Mouse (Mus musculus): ENCODE results near the gene Gm3045. TPM values are rescaled to one million over a fixed set of nuclear protein-coding genes. Genes with fewer than 3 reads are reported as not detected.

Gm3045 gene
- polyA plus RNA-seq, 1 experiment from 2014 or later, result not detected

DNA sequence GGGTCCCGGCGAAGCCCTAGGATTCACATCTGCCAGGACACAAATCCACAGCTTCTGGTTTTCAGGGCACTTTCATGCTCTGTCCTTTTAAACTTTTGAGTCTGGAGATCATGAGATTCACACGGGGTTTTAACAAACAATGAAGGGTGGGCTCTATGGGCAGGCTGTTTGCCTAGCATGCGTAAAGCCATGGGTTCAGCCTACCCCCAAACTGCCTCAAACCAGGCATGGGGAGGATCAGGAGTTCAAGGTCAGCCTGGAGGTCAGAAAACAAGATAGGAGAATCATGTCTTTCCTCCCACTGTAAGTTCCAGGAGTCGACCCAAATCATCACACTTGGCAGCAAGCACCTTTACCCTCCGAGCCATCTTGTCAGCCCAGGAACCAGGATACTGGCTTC lies 6.9 kb upstream of the Gm3045 start:
- Histone ChIP-seq H3K4me1 (replicated peaks) (peaks cover 10% of the 10 kb centered on the region), H3K27me3 (ENCODE audit: insufficient read depth, poor library complexity, severe bottlenecking) (peaks cover 18% of the 10 kb centered on the region), H3K4me3 (no peak overlapping the region), H3K27ac (no peak overlapping the region), H3K9me3 (no peaks in the 10 kb centered on the region), H3K36me3 (no peaks in the 10 kb centered on the region)
- 76% methylated on average over 6 of the region's 6 CpGs for WGBS
- DNase-seq (ENCODE audit: low spot score), result no peak

GRCm38 (mm10) chr13:56422072-56422723 lies 4.2 kb upstream of the Gm3045 start:
- Histone ChIP-seq H3K27me3 (ENCODE audit: insufficient read depth, poor library complexity, severe bottlenecking) (peaks cover 31% of the 10 kb centered on the region), H3K36me3 (no peaks in the 10 kb centered on the region), H3K4me3 (no peak overlapping the region), H3K27ac (no peak overlapping the region), H3K4me1 (replicated peaks) (peaks cover 8% of the 10 kb centered on the region; the same call in 1 of the 2 replicates), H3K9me3 (no peaks in the 10 kb centered on the region)
- DNase-seq (ENCODE audit: low spot score), result peak; percentile 74
- 30% methylated on average over 16 of the region's 16 CpGs for WGBS

DNA sequence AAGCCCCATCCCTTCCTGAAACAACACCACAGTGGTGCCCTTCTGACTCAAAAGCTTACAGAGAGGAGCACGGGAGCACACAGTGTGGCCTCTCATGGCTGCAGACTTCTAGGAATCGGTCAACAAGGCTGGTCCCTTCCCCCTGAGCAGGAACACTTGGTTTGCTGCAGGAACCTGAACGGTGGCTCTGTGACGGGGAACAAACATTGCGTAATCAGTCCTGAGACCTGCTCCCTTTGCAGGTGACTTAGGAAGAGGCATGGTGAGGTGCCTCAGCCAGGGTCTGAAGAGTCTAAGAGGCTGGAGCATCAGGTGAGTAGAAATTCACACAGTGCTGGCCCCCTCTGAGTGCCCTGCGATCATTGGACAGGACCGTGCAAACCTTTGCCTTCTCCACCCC lies 463 bp upstream of the Gm3045 start:
- no peak overlapping the region for H3K27ac ChIP-seq
- no peak overlapping the region for H3K4me3 ChIP-seq
- no peak for DNase-seq (ENCODE audit: low spot score)
- peaks cover 56% of the 10 kb centered on the region for H3K27me3 ChIP-seq (ENCODE audit: insufficient read depth, poor library complexity, severe bottlenecking)
- WGBS, result 88% methylated on average over 7 of the region's 7 CpGs
- H3K36me3 ChIP-seq, result no peaks in the 10 kb centered on the region
- H3K4me1 ChIP-seq (replicated peaks), result peaks cover 5% of the 10 kb centered on the region; the same call in 1 of the 2 replicates
- no peaks in the 10 kb centered on the region for H3K9me3 ChIP-seq

DNA sequence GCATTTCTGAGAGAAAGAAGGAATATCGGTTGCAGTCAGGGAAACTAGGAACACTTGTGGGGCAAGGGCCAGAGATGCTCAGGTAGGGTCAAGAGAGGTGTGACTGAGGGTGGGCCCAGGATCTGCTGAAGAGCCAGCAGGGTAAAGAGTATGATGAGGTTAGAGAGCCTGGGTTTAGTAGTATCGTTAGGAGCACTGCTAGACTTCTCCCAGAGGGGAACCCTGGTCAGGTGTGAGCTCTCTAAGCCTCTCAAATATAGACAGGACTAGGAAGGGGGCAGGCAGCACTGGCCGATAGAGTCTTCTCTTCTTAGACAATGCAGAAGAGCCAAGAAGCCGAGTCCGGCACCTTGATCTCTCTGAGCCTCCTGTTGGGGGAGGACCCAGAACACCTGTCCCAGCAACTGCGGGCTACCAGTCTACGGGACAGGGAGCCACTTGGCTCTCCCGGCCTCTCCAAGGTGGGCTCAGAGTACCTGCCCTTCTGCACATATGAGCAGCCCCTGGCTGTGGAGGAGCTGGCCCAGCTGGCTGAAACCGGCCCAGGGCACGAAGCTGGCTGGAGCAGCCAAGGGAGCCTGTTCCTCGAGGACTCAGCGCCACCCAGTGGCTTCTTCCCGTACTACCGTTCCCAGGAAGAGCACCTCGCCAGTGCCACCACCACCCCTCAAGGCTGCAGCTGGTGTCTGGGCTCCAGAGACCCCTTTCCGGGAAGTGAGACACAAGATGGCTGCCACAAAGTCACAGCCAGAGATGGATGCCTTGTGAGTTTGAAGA lies 2.5 kb downstream of the Gm3045 start:
- peaks cover 25% of the 10 kb centered on the region for H3K4me1 ChIP-seq (replicated peaks)
- DNase-seq (ENCODE audit: low spot score), result peak; percentile 86
- 31% methylated on average over 16 of the region's 16 CpGs for WGBS
- peak overlapping the region; percentile 29; the same call in 1 of the 2 replicates for H3K27ac ChIP-seq
- H3K9me3 ChIP-seq, result no peaks in the 10 kb centered on the region
- no peaks in the 10 kb centered on the region for H3K36me3 ChIP-seq
- no peak overlapping the region for H3K4me3 ChIP-seq
- peaks cover 51% of the 10 kb centered on the region for H3K27me3 ChIP-seq (ENCODE audit: insufficient read depth, poor library complexity, severe bottlenecking)

DNA sequence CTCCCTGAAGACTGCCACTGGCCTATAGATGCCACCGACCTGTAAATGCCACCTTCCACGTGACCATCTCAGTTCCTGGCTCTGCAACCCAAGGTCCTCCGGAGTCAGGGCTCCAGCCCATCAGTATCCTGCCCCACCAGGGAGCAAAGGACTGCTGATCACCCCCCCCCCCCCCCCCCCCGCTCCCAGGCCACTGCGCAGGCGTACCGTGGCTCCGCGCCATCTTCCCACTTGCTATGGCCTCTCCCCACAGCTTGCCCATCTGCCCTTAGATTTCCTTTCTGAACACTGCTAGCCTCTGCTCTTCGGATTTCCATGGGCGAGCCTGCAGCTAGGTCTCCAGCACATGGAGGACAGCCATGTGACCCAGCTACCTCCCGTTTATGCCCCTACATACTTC lies 6.1 kb downstream of the Gm3045 start:
- no peak overlapping the region for H3K4me3 ChIP-seq
- H3K4me1 ChIP-seq (replicated peaks), result peaks cover 37% of the 10 kb centered on the region
- H3K27me3 ChIP-seq (ENCODE audit: insufficient read depth, poor library complexity, severe bottlenecking), result peaks cover 70% of the 10 kb centered on the region
- WGBS, result 88% methylated on average over 11 of the region's 12 CpGs
- H3K9me3 ChIP-seq, result no peaks in the 10 kb centered on the region
- DNase-seq (ENCODE audit: low spot score), result no peak
- 0 out of 2 replicates have a peak overlapping the region, but pooled peaks have one; percentile 70 for H3K27ac ChIP-seq
- no peaks in the 10 kb centered on the region for H3K36me3 ChIP-seq

DNA sequence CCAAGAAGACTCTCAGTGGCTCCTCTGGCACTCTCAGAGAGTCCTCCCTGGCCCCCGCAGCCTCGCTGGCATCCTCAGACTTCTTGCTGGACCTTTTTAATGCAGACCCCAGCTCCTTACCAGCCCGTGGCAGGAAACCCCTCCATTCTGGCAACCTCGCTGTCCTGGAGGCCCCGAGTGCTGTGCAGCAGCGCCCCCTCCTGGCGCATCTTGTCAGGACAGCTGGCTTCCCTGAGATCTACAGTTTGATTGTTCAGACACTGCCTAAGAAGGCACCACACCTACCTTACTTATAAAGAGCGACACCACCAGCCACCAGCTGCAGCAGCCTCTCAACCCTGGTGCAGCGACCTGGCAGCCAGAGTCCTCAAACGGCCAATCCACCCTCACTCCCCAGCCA lies 7.1 kb downstream of the Gm3045 start:
- no peaks in the 10 kb centered on the region for H3K9me3 ChIP-seq
- H3K27me3 ChIP-seq (ENCODE audit: insufficient read depth, poor library complexity, severe bottlenecking), result peaks cover 70% of the 10 kb centered on the region
- H3K27ac ChIP-seq, result peak overlapping the region; percentile 70
- no peaks in the 10 kb centered on the region for H3K36me3 ChIP-seq
- no peak overlapping the region for H3K4me3 ChIP-seq
- DNase-seq (ENCODE audit: low spot score), result peak; percentile 88
- peaks cover 44% of the 10 kb centered on the region for H3K4me1 ChIP-seq (replicated peaks)
- WGBS, result 9% methylated on average over 10 of the region's 10 CpGs

DNA sequence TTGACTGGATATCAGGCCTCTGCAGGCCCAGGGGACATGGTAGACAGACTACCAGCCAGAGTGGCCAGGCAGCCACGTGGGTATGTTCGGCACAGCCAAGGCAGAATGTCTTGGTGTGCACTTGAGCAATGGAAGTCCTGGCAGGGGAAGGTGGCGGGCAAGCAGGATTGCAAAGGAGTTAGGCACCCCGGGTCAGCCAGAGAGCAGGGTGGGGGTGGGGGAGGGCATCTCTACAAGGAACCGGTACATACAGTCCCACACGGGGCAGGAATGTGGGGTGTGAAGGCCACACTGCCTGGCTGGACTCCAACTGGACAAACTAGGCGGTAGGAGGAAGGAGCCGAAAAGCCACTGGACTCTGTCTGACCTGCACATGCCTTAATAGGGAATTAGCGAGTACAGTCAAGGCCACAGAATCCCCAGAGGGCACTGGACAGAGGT lies 7.9 kb downstream of the Gm3045 start:
- H3K27me3 ChIP-seq (ENCODE audit: insufficient read depth, poor library complexity, severe bottlenecking), result peaks cover 71% of the 10 kb centered on the region
- no peaks in the 10 kb centered on the region for H3K36me3 ChIP-seq
- no peak for DNase-seq (ENCODE audit: low spot score)
- H3K4me3 ChIP-seq, result no peak overlapping the region
- H3K4me1 ChIP-seq (replicated peaks), result peaks cover 44% of the 10 kb centered on the region
- H3K9me3 ChIP-seq, result no peaks in the 10 kb centered on the region
- H3K27ac ChIP-seq, result peak overlapping the region; percentile 70
- WGBS, result 75% methylated on average over 9 of the region's 9 CpGs

GRCm38 (mm10) chr13:56435615-56436287 lies 9.4 kb downstream of the Gm3045 start:
- 70% methylated on average over 10 of the region's 10 CpGs for WGBS
- Histone ChIP-seq H3K4me3 (no peak overlapping the region), H3K9me3 (no peaks in the 10 kb centered on the region), H3K4me1 (replicated peaks) (peaks cover 43% of the 10 kb centered on the region), H3K36me3 (no peaks in the 10 kb centered on the region), H3K27me3 (ENCODE audit: insufficient read depth, poor library complexity, severe bottlenecking) (peaks cover 73% of the 10 kb centered on the region), H3K27ac (no peak overlapping the region)
- no peak for DNase-seq (ENCODE audit: low spot score)

DNA sequence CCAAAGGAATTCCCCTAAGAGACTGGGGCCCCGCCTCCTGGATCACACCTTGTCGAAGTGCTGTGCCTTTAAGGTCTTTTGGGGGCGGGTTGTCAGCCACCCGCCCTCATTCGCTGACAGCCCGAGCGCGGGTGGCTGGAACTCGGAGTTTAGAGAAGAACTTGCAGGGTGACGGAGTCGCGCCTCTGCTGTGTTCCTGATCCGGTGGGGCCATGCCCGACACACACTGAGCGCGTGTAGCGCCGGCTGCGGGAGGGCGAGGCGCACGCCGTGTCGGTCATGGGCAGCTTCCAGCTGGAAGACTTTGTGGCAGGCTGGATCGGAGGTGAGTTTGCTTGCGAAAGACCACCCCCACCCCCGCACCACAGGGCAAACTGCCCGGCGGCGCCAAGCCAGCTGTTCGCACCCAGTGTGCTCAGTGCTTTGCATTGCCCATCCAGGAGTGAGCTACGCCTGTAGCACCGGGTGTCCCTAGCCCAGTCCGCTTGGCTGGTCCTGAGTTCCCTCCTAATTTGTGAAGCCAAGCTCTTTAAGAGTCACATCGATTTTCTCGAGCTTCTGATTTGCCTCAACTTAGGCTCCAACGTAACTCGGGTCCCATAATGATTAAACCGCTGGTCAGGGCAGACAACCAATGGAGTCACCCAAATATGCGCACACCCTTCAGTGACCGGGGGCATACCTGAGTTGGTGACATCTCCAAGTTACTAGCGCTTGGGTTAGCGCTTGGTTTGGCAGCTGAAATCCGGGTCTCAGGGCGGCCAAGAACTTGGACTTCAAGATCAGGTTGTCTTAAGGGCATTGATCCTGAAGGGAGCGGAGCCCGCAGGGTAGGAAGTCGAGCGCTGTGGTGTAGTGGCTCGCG lies 12.0 kb downstream of the Gm3045 start, which contains the start of gene Slc25a48:
TSS of gene Slc25a48 (plus strand) at position 145 of the 865 bp plus-strand sequence.
- H3K36me3 ChIP-seq, result no peaks in the 10 kb centered on the region
- H3K4me3 ChIP-seq, result peak within 1 kb of the TSS; percentile 44
- DNase-seq (ENCODE audit: low spot score), result peak; percentile 43
- peaks cover 28% of the 10 kb centered on the region for H3K4me1 ChIP-seq (replicated peaks)
- H3K9me3 ChIP-seq, result no peaks in the 10 kb centered on the region
- WGBS, result 4% methylated on average over 51 of the region's 51 CpGs
- peaks cover 72% of the 10 kb centered on the region for H3K27me3 ChIP-seq (ENCODE audit: insufficient read depth, poor library complexity, severe bottlenecking)
- 0 out of 2 replicates have a peak within 1 kb of the TSS, but pooled peaks have one; percentile 2 for H3K27ac ChIP-seq

DNA sequence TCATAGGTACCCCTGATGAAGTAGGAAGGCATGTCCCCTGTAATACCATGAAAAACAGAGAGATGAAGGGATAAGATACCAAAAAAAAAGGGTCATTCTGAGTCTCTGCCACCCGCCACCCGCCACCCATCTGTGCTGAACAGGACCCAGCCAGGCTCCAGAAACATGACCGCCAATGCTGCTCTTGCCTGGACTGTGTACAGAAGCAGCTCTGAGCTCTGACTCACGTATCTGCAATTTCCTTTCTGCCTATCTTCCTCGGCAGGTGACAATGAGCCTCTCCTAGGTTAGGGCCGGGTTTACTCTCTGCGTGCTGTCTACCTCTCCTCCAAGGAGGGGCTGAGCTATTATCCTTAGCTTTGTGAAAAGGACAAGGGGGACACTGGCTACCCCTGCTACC lies 17.0 kb downstream of the Gm3045 start:
- Histone ChIP-seq H3K9me3 (no peaks in the 10 kb centered on the region), H3K27ac (no peak overlapping the region), H3K27me3 (ENCODE audit: insufficient read depth, poor library complexity, severe bottlenecking) (peaks cover 32% of the 10 kb centered on the region), H3K4me3 (no peak overlapping the region), H3K4me1 (replicated peaks) (peaks cover 5% of the 10 kb centered on the region), H3K36me3 (no peaks in the 10 kb centered on the region)
- WGBS, result 84% methylated on average over 7 of the region's 7 CpGs
- no peak for DNase-seq (ENCODE audit: low spot score)

GRCm38 (mm10) chr13:56444112-56444511 lies 17.7 kb downstream of the Gm3045 start:
- DNase-seq (ENCODE audit: low spot score), result no peak
- H3K27me3 ChIP-seq (ENCODE audit: insufficient read depth, poor library complexity, severe bottlenecking), result peaks cover 25% of the 10 kb centered on the region
- no peaks in the 10 kb centered on the region for H3K9me3 ChIP-seq
- WGBS, result 88% methylated on average over 3 of the region's 3 CpGs
- H3K36me3 ChIP-seq, result no peaks in the 10 kb centered on the region
- H3K27ac ChIP-seq, result no peak overlapping the region
- no peaks in the 10 kb centered on the region; the same call in 1 of the 2 replicates for H3K4me1 ChIP-seq (replicated peaks)
- H3K4me3 ChIP-seq, result no peak overlapping the region

DNA sequence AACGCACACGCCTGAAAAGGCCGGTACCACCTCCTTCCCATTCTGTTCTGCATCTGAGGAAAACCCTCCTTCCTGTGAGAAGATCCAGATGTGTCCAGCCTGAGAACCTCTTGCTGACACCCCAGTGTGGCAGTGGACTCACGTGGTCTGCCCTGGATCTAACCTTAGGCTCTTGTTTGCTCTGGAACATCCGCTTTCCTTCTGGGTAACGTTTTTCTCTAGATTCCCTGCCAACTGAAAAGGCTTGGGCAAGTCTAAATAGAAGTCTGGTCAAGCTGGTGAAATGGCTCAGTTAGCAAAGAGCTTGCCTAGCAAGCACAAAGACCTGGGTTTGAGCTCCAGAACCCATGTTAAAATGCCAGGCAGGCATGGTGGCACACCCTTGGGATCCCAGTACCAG lies 18.6 kb downstream of the Gm3045 start:
- no peak for DNase-seq (ENCODE audit: low spot score)
- H3K27me3 ChIP-seq (ENCODE audit: insufficient read depth, poor library complexity, severe bottlenecking), result peaks cover 16% of the 10 kb centered on the region
- 86% methylated on average over 6 of the region's 6 CpGs for WGBS
- H3K4me1 ChIP-seq (replicated peaks), result no peaks in the 10 kb centered on the region; the same call in 1 of the 2 replicates
- H3K27ac ChIP-seq, result no peak overlapping the region
- no peak overlapping the region for H3K4me3 ChIP-seq
- no peaks in the 10 kb centered on the region for H3K9me3 ChIP-seq
- H3K36me3 ChIP-seq, result no peaks in the 10 kb centered on the region

Data from hindbrain, embryonic 10.5 days (tissue).